Mouse (Mus musculus) bone marrow, adult 2 months (tissue): ENCODE data around the gene Cyp21a1.
"Not testable (repeated sequence)": the region's sequence is repeated elsewhere in the genome, so short reads cannot be mapped to it uniquely, and the experiment has no call there.

ENCODE experiments used
- CTCF ChIP-seq: fragments of 200-500 bp; IDR thresholded peaks from 2 replicates; pipeline ENCODE4 v1.5.1; 2011; ENCODE audit warnings: low read length, control low read depth; ENCODE audit not compliant: control insufficient read depth, insufficient read depth
- POLR2A ChIP-seq: fragments of 200-500 bp; IDR thresholded peaks from 2 replicates; pipeline ENCODE4 v1.6.1; 2011; ENCODE audit warnings: low read depth, mild to moderate bottlenecking, control low read depth, low read length, borderline replicate concordance; ENCODE audit not compliant: control insufficient read depth

GRCm38 (mm10) chr17:34798071-34798470 lies 6.3 kb downstream of the Cyp21a1 start:
- TF ChIP-seq CTCF, POLR2A: not testable (repeated sequence)
